Mouse (Mus musculus) midbrain, embryonic 14.5 days (tissue): ENCODE results near the gene Kdm2b. TPM values are rescaled to one million over a fixed set of nuclear protein-coding genes. Genes with fewer than 3 reads are reported as not detected.

Experiments used
- ATAC-seq: fragments of 200-750 bp; cut with Nextera tagmentation; 2 replicates; pipeline ENCODE4 v1.8.0; 2017; ENCODE audit warnings: moderate number of reproducible peaks, moderate library complexity; ENCODE audit not compliant: low FRiP score, low TSS enrichment
- DNase-seq: peaks from one replicate; pipeline ENCODE4 v3.0.0-alpha.2; 2015
- H3K27ac ChIP-seq: fragments of 300-500 bp; sonication (generic); replicated peaks from 2 replicates; pipeline ENCODE4 v1.5.1; 2014; ENCODE audit warnings: mild to moderate bottlenecking, low read depth, low read length, moderate library complexity
- H3K27me3 ChIP-seq: fragments of 300-500 bp; sonication (generic); 2 replicates; pipeline ENCODE4 v1.6.1; 2014; ENCODE audit warnings: low read length, control low read depth, mixed read lengths; ENCODE audit not compliant: control insufficient read depth, insufficient read depth
- H3K36me3 ChIP-seq: fragments of 300-500 bp; sonication (generic); 2 replicates; pipeline ENCODE4 v1.6.1; 2014; ENCODE audit warnings: low read length, control low read depth; ENCODE audit not compliant: control insufficient read depth, insufficient read depth
- H3K4me1 ChIP-seq: fragments of 300-500 bp; sonication (generic); 2 replicates; pipeline ENCODE4 v1.6.1; 2014; ENCODE audit warnings: mild to moderate bottlenecking, antibody characterized with exemption, low read length, control low read depth; ENCODE audit not compliant: control insufficient read depth, insufficient read depth
- H3K4me2 ChIP-seq: fragments of 300-500 bp; sonication (generic); 2 replicates; pipeline ENCODE4 v1.6.1; 2014; ENCODE audit warnings: mild to moderate bottlenecking, low read length, moderate library complexity
- H3K4me3 ChIP-seq: fragments of 300-500 bp; sonication (generic); replicated peaks from 2 replicates; pipeline ENCODE4 v1.5.1; 2014; ENCODE audit warnings: low read depth, low read length
- H3K9ac ChIP-seq: fragments of 300-500 bp; sonication (generic); replicated peaks from 2 replicates; pipeline ENCODE4 v1.6.1; 2014; ENCODE audit warnings: mild to moderate bottlenecking, low read length, moderate library complexity
- H3K9me3 ChIP-seq: fragments of 300-500 bp; sonication (generic); 2 replicates; pipeline ENCODE4 v1.6.1; 2016; ENCODE audit warnings: low read length, control low read depth, mixed read lengths; ENCODE audit not compliant: control insufficient read depth
- WGBS: fragments of 180-500 bp; shearing (Covaris S2); extraction: QIAGEN DNeasy Blood & Tissue Kit; methylation state at CpG from one replicate; pipeline ENCODE4 v1.1.7; 2014; 5-methylcytosine and 5-hydroxymethylcytosine counted together
- polyA plus RNA-seq: library from polyadenylated mRNA; unstranded; fragments of >200 nt; fragmentation: Nextera tagmentation; extraction: Ambion mirVana; gene quantifications from 2 replicates; pipeline ENCODE4 v1.2.1, GENCODE M21; 2014

Gene Kdm2b
- polyA plus RNA-seq, 1 experiment from 2014 or later, result 99.9 TPM

DNA sequence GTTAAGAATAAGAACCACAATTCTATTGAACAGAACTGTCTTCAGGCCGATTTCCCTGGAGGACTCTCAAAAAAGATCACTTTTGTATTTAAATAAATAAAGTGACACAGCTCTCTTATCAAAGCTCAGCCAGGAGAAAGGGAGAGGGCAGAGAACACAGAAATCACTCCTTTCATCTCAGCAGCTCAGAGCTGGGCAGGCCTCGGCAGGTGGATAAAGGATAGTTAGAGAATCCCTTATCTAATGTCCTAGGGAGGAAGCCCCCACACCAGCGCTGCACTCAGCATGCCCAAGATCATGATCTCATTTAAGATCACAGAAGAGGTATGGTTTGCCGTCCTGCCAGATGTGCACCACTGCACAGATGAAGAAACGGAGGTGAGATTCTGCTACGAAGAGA lies 87.4 kb downstream of the Kdm2b start:
- no peak for DNase-seq
- WGBS, result 73% methylated on average over 6 of the region's 6 CpGs
- Histone ChIP-seq H3K27ac (no peak overlapping the region), H3K9ac (no peak overlapping the region), H3K36me3 (no peaks in the 10 kb centered on the region), H3K4me3 (no peak overlapping the region), H3K4me2 (no peak overlapping the region), H3K9me3 (no peaks in the 10 kb centered on the region), H3K4me1 (peaks cover 24% of the 10 kb centered on the region), H3K27me3 (no peaks in the 10 kb centered on the region)
- ATAC-seq, result no peak

DNA sequence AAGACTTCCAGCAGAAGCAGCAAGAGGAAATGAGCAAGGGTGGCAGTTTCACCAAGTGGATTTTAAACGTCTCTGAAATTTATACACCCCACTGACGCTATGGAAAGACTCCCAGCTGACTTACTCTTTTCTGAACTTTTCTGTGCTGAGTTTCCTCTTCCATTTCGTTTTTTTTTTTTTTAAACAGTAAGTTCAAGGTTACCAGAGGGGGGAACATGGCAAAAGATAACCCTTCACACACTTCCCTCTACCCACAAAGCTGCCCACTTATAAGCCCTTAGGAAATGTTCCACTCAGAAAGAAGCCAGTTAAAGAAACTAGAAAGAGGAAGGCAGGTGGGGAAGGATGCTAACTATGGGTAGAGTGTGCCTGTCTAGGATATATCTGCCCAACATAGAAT lies 88.0 kb downstream of the Kdm2b start:
- peak overlapping the region; percentile 98 for H3K27ac ChIP-seq
- no peak overlapping the region for H3K9ac ChIP-seq
- no peaks in the 10 kb centered on the region for H3K27me3 ChIP-seq
- WGBS, result 66% methylated on average over 3 of the region's 3 CpGs
- peaks cover 25% of the 10 kb centered on the region for H3K4me1 ChIP-seq
- DNase-seq (no peak), ATAC-seq (no peak)
- H3K36me3 ChIP-seq, result no peaks in the 10 kb centered on the region
- H3K4me2 ChIP-seq, result no peak overlapping the region
- no peaks in the 10 kb centered on the region for H3K9me3 ChIP-seq
- H3K4me3 ChIP-seq, result no peak overlapping the region

DNA sequence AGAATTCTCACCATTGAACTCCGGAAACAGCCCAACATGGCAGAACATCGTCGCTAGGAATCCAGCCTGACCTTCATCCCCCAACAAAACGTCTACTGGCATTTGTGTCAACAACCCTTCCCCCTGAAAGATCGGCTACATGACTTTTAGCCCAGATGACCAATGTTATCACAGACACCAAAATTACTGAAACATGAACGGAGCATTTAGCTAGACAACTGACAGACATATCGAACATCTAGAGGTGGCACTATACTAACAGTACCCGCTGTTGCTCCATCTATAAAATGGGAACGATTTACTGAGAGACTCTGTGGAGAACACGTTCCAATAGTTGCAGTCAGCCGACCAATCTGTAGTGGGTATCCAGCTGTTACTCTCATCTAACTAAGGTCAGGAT lies 88.4 kb downstream of the Kdm2b start:
- Histone ChIP-seq H3K4me1 (peaks cover 25% of the 10 kb centered on the region), H3K27ac (peak overlapping the region; percentile 98), H3K9me3 (no peaks in the 10 kb centered on the region), H3K36me3 (no peaks in the 10 kb centered on the region), H3K4me2 (peak overlapping the region; percentile 59), H3K4me3 (peak overlapping the region; percentile 89), H3K27me3 (no peaks in the 10 kb centered on the region), H3K9ac (peak overlapping the region; percentile 74; the same call in 1 of the 2 replicates)
- no peak for DNase-seq
- no peak for ATAC-seq
- 56% methylated on average over 11 of the region's 11 CpGs for WGBS

DNA sequence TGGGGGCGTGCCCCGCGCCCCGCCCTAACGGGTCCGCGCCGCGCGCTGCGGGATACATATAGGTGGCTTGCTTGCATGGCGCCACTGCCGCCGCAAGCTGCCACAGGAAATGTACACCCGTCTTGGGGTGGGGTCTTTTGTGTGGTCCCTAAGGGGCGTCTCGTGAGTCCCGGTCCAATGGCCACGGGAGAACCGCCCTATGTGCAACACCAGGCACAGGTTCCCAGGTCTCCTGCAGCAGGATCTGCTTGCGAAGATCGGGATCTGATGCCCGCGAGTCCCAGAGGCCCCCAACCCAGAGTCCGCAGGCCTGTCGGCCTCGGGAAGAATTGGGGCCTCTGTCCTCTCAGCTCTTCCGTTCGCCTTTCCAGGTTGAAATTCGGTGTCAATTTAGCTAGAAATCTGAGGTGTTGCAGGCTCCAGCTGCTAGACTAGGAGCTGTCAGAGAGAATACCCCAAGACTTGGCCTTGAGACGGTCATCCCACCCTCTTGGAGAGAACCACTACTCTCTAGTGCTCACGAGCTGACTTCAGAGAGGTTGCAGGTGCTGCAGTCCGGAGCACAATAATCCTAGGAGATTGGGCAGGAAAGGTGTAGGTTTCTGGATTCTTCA lies 89.0 kb downstream of the Kdm2b start:
- no peak for DNase-seq
- H3K36me3 ChIP-seq, result no peaks in the 10 kb centered on the region
- peak overlapping the region; percentile 98 for H3K27ac ChIP-seq
- H3K4me1 ChIP-seq, result peaks cover 25% of the 10 kb centered on the region
- no peaks in the 10 kb centered on the region for H3K27me3 ChIP-seq
- peak overlapping the region; percentile 59 for H3K4me2 ChIP-seq
- 2% methylated on average over 32 of the region's 33 CpGs for WGBS
- H3K9me3 ChIP-seq, result no peaks in the 10 kb centered on the region
- H3K4me3 ChIP-seq, result peak overlapping the region; percentile 89
- no peak; the same call in 1 of the 2 replicates for ATAC-seq
- H3K9ac ChIP-seq, result peak overlapping the region; percentile 74

DNA sequence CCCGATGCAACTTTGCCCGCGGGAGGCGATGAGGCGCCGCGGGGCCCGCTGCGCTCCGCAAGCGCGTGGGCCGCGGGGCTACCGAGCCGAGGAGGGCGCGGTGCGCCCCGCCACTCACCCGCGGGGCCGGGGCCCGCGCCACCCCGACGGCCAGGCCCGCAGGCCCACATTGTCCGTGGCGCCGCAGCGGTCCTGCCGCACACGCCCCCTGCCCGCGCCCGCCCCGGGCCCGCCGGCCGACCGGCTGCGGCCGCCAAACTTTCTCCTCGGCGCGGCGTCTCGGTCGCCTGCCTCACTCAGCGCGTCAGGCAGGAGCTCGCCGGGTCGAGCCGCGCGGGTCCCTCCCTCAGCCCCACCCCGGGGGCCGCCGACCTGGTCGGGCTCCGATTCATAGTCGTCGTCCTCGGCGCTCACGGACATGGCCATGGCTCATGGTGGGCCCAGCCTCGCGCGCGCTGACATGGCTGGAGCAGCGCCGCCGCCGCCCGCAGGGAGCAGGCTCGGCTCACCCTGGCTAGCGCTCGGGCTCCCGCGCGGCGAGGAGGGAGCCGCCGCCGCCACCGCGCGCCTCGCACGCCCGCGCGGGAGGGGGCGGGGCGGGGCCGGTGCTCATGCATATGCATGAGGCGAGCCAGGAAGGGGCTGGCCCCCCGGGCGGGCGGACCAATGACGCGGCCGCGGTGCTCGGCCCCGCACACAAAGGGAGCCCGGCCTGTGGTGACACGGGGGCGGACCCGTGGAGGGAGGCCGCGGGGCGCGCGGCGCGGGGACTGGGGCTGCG lies 89.7 kb downstream of the Kdm2b start:
- under 1% methylated on average over 102 of the region's 120 CpGs for WGBS
- Histone ChIP-seq H3K36me3 (no peaks in the 10 kb centered on the region), H3K4me2 (peak overlapping the region; percentile 59), H3K4me3 (peak overlapping the region; percentile 89), H3K27ac (peak overlapping the region; percentile 98), H3K9me3 (no peaks in the 10 kb centered on the region), H3K4me1 (peaks cover 25% of the 10 kb centered on the region), H3K27me3 (no peaks in the 10 kb centered on the region), H3K9ac (peak overlapping the region; percentile 74)
- DNase-seq (peak; percentile 97), ATAC-seq (peak; percentile 96)

DNA sequence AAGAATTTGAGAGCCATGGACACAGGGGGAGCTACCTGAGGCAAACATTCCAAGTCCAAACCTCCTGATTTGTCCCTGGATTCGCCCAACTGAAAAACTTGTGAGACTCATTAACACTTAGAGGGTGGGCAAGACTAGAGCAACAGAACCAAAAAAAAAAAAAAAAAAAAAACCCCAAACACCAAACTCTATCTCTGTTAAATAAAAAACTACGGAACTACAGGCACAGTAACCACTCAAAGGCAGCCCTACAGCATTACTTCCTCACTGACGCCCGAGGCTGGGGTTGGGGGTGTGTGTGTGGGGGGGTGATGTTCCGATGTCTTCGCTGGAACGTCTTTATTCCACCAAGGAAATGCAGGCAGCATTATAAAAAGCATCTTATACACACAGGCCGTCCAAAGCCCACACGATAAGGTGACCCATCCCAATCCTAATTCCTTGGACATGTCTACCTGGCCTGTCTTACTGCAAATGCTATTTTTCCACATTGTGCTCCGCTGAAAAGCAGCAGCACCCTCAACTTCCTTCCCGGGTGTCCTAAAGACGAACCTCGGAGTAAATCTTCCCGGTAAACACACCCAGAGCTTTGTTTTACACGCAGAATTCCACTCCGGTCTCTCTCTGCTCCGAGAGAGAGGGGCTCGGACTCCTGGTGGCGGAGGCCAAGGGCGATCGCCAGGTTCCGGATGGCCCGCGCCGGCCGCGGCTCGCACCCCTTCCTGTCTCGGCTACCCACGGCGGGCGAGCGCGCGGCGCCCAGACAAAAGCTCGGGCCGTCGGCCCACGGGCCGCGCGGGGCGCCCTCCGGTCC lies 90.5 kb downstream of the Kdm2b start:
- Histone ChIP-seq H3K9me3 (no peaks in the 10 kb centered on the region), H3K27me3 (no peaks in the 10 kb centered on the region)
- DNase-seq, result peak; percentile 59

DNA sequence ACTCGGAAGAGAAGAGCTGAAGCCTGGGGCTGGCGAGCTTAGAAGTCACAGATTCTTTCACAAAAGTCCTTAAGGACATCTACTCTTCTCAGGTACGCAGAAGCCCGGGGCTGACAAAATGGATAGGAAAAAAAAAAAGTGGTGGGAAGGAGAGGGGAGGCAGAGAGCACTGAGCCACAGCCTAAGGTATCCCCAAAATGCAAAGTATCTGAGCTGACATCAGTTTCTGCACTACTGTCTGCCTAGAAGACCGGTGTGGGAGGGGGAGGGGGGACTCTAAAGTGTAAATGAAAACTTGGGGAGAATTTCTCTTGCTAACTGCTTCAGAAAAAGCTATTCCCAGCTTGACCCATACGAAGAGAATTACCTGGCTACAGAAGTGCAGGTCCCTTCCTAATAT lies 91.5 kb downstream of the Kdm2b start:
- Histone ChIP-seq H3K9me3 (no peaks in the 10 kb centered on the region), H3K4me2 (peak overlapping the region; percentile 59), H3K27ac (no peak overlapping the region), H3K4me3 (0 out of 2 replicates have a peak overlapping the region, but pooled peaks have one; percentile 89), H3K4me1 (peaks cover 25% of the 10 kb centered on the region), H3K36me3 (no peaks in the 10 kb centered on the region), H3K27me3 (no peaks in the 10 kb centered on the region), H3K9ac (no peak overlapping the region)
- no peak for DNase-seq
- no peak for ATAC-seq
- 84% methylated on average over 6 of the region's 6 CpGs for WGBS

More for the DNA sequence above, 90.5 kb downstream of the Kdm2b start:
- Histone ChIP-seq H3K36me3 (no peaks in the 10 kb centered on the region), H3K4me1 (peaks cover 25% of the 10 kb centered on the region), H3K9ac (peak overlapping the region; percentile 74), H3K4me2 (peak overlapping the region; percentile 59), H3K27ac (peak overlapping the region; percentile 98), H3K4me3 (peak overlapping the region; percentile 89)
- ATAC-seq, result no peak
- WGBS, result 3% methylated on average over 45 of the region's 45 CpGs

DNA sequence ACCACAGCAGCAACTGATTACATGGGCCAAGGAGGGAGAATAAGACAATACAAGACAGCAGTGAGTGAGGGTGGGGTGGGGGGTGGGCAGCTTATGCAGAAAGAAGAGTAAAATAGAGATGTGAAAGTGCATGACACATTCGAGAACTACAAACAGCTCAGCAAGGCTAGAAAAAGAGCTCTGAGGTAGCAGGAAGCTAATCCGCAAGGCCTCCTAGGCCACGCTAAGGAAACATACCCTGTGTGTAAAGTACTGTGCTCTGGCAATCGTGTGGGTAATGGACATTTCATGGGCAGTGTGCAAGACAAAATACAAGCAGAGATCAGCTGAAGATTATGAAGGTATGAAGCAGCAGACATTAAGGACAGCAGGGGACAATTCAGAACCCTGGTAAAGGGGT lies 94.8 kb downstream of the Kdm2b start:
- 59% methylated on average over 4 of the region's 4 CpGs for WGBS
- no peaks in the 10 kb centered on the region for H3K27me3 ChIP-seq
- no peak overlapping the region for H3K4me2 ChIP-seq
- 0 out of 2 replicates have a peak overlapping the region, but pooled peaks have one; percentile 12 for H3K9ac ChIP-seq
- H3K4me1 ChIP-seq, result peaks cover 20% of the 10 kb centered on the region
- no peaks in the 10 kb centered on the region for H3K36me3 ChIP-seq
- ATAC-seq, result no peak
- no peak overlapping the region for H3K4me3 ChIP-seq
- H3K27ac ChIP-seq, result no peak overlapping the region
- DNase-seq, result no peak
- H3K9me3 ChIP-seq, result no peaks in the 10 kb centered on the region
